Comparison of ENCODE assay signal across 8 mouse cellular contexts in the genomic region with DNA sequence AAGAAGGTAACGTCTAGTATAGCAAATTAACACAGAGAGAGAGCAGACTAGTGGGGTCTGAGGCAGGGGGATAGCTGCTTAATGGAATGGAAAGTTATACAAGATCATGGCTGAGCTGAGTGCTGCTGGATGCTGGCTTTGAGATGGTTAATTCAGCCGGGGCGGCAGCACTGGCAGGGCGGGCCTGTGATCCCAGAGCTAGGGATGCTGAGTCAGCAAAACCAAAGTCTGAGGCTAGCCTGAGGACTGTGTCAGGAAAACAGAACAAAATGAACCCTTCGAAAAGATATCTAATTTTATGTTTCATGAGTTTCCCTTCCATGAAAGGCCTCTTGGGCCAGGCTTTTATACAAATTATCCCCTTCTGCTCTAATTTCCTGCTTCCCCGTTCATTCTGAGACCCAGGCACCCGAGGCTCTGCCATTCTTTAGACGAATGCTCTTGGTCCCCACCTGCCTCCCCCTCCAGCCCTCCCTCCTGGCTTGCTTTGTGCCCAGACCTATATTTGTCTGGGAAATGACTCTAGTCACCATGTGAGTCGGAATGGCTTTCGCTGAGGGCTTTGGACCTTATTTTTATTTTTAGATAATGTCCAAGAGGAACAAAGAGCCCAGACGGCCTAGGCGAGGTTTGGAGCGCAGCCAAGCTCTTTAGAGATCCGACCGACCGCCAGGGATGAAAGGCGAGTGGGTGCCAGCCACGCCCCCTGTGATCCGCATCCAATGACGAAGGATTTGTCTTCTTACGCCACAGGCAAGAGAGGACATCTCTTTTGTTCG.
DNase-seq lines count a peak whose midpoint lies in the region; ATAC-seq and TF ChIP-seq lines count a peak whose summit lies in the region.

No protein-coding gene starts in this region.

- peak overlapping the region; percentile 16; the same call in 1 of the 2 replicates for H3K4me2 ChIP-seq in kidney, embryonic 14.5 days (replicated peaks; ENCODE audit: low read depth, low read length)
- peak overlapping the region; percentile 4; the same call in 1 of the 2 replicates for H3K4me2 ChIP-seq in intestine, embryonic 16.5 days (ENCODE audit: low read depth, low read length)
- H3K4me2 ChIP-seq in midbrain, postnatal 0 days (ENCODE audit: low read depth, low read length, poor library complexity, severe bottlenecking) = peak overlapping the region; percentile 4; the same call in 1 of the 2 replicates

- H3K27me3 ChIP-seq in kidney, embryonic 14.5 days (ENCODE audit: control insufficient read depth, insufficient read depth, low read length) = no peaks in the 10 kb centered on the region
- peaks cover 2% of the 10 kb centered on the region; the same call in 1 of the 2 replicates for H3K27me3 ChIP-seq in intestine, embryonic 16.5 days (replicated peaks; ENCODE audit: control insufficient read depth, insufficient read depth, low read length)
- H3K27me3 ChIP-seq in midbrain, postnatal 0 days (ENCODE audit: insufficient read depth, low read length) = no peaks in the 10 kb centered on the region
- H3K27me3 ChIP-seq in thymus, adult 2 months (ENCODE audit: control insufficient read depth, insufficient read depth, low read length) = no peaks in the 10 kb centered on the region

- no peak overlapping the region for H3K9ac ChIP-seq in kidney, embryonic 14.5 days (ENCODE audit: low read depth, low read length)
- no peak overlapping the region for H3K9ac ChIP-seq in intestine, embryonic 16.5 days (ENCODE audit: low read depth, low read length)
- H3K9ac ChIP-seq in midbrain, postnatal 0 days (replicated peaks; ENCODE audit: low read length, poor library complexity, severe bottlenecking) = no peak overlapping the region

- no peak for DNase-seq in kidney, adult 9 months
- DNase-seq in ZHBTc4 (ENCODE audit: low read depth, low spot score) = peak; percentile 92
- peak; percentile 80 to 81 for DNase-seq in heart, adult 18-20 months
- peak; percentile 82 for DNase-seq in midbrain, postnatal 0 days (ENCODE audit: low spot score)
- DNase-seq in thymus, adult 2 months = no peak

- H3K36me3 ChIP-seq in kidney, embryonic 14.5 days (ENCODE audit: control insufficient read depth, insufficient read depth, low read length) = no peaks in the 10 kb centered on the region
- no peaks in the 10 kb centered on the region for H3K36me3 ChIP-seq in intestine, embryonic 16.5 days (ENCODE audit: control insufficient read depth, insufficient read depth, low read length)
- no peaks in the 10 kb centered on the region for H3K36me3 ChIP-seq in midbrain, postnatal 0 days (ENCODE audit: insufficient read depth, low read length)
- no peaks in the 10 kb centered on the region for H3K36me3 ChIP-seq in thymus, adult 2 months (ENCODE audit: control insufficient read depth, insufficient read depth, low read length)

- peaks cover 4% of the 10 kb centered on the region; the same call in 1 of the 2 replicates for H3K4me1 ChIP-seq in kidney, embryonic 14.5 days (ENCODE audit: control insufficient read depth, insufficient read depth, low read length)
- peaks cover 3% of the 10 kb centered on the region; the same call in 1 of the 2 replicates for H3K4me1 ChIP-seq in intestine, embryonic 16.5 days (ENCODE audit: control insufficient read depth, insufficient read depth, low read length)
- H3K4me1 ChIP-seq in midbrain, postnatal 0 days (ENCODE audit: insufficient read depth, low read length) = no peaks in the 10 kb centered on the region
- peaks cover 14% of the 10 kb centered on the region for H3K4me1 ChIP-seq in thymus, adult 2 months (replicated peaks; ENCODE audit: control insufficient read depth, insufficient read depth, low read length)

- no peak for ATAC-seq in kidney, embryonic 14.5 days (ENCODE audit: low FRiP score, low TSS enrichment)
- no peak for ATAC-seq in intestine, embryonic 16.5 days
- no peak for ATAC-seq in midbrain, postnatal 0 days (ENCODE audit: low FRiP score)
- ATAC-seq in cerebellum, adult (ENCODE audit: insufficient number of reproducible peaks, low FRiP score, low TSS enrichment) = no peak

- H3K9me3 ChIP-seq in kidney, embryonic 14.5 days (ENCODE audit: control insufficient read depth, low read length) = no peaks in the 10 kb centered on the region
- H3K9me3 ChIP-seq in intestine, embryonic 16.5 days (ENCODE audit: control insufficient read depth, low read length) = no peaks in the 10 kb centered on the region
- H3K9me3 ChIP-seq in midbrain, postnatal 0 days (ENCODE audit: low read length) = no peaks in the 10 kb centered on the region

- H3K27ac ChIP-seq in kidney, embryonic 14.5 days (ENCODE audit: low read depth, low read length) = no peak overlapping the region
- H3K27ac ChIP-seq in intestine, embryonic 16.5 days (ENCODE audit: low read length) = no peak overlapping the region
- no peak overlapping the region for H3K27ac ChIP-seq in midbrain, postnatal 0 days (ENCODE audit: low read depth, low read length)
- no peak overlapping the region for H3K27ac ChIP-seq in thymus, adult 2 months (ENCODE audit: control insufficient read depth, insufficient read depth, low read length)

- no peak overlapping the region for H3K4me3 ChIP-seq in kidney, embryonic 14.5 days (ENCODE audit: low read length)
- no peak overlapping the region for H3K4me3 ChIP-seq in intestine, embryonic 16.5 days (ENCODE audit: low read length)
- no peak overlapping the region for H3K4me3 ChIP-seq in midbrain, postnatal 0 days (ENCODE audit: low read depth, low read length)
- H3K4me3 ChIP-seq in thymus, adult 2 months (ENCODE audit: control insufficient read depth, insufficient read depth, low read length) = no peak overlapping the region

- TF ChIP-seq CTCF in midbrain, postnatal 0 days (IDR thresholded peaks at IDR 0.05) = no peak
- TF ChIP-seq CTCF in thymus, adult 2 months (IDR thresholded peaks at IDR 0.05; ENCODE audit: borderline replicate concordance, control insufficient read depth, extremely low read depth, insufficient read depth, low read length, poor library complexity) = no peak

- WGBS in kidney, embryonic 14.5 days = 35% methylated on average over 22 of the region's 22 CpGs
- WGBS in intestine, embryonic 16.5 days = 26% methylated on average over 22 of the region's 22 CpGs
- 18% methylated on average over 22 of the region's 22 CpGs for WGBS in midbrain, postnatal 0 days
- WGBS in thymus, adult 2 months = 61% methylated on average over 22 of the region's 22 CpGs

- no peak for TF ChIP-seq POLR2A in thymus, adult 2 months (IDR thresholded peaks at IDR 0.05; ENCODE audit: control insufficient read depth, extremely low read depth, insufficient read depth, low read length, poor library complexity)

Comparison
In these comparisons a context has a peak if more than half of its experiments do, and no peak if none do; other contexts are left out.
1. DNase-seq: peak in ZHBTc4 (single experiment), heart, adult 18-20 months (2 of 2) and midbrain, postnatal 0 days (single experiment); none in kidney, adult 9 months (single experiment) and thymus, adult 2 months (single experiment).
2. Peak in every context shown above with its lines, with median percentiles within 50 percentile points of each other: H3K4me2 ChIP-seq.